Mouse (Mus musculus) myocyte (in vitro differentiated cells): ENCODE data around the gene Sumo3. TPM values are rescaled to one million over a fixed set of nuclear protein-coding genes. Genes with fewer than 3 reads are reported as not detected.

Experiments used
- H3K27me3 ChIP-seq: one replicate; pipeline ENCODE4 v1.6.1; 2011; ENCODE audit not compliant: control insufficient read depth, insufficient read depth, insufficient read length
- H3K36me3 ChIP-seq: one replicate; pipeline ENCODE4 v1.6.1; 2011; ENCODE audit not compliant: control insufficient read depth, insufficient read depth
- H3K4me2 ChIP-seq: one replicate; pipeline ENCODE4 v1.6.1; 2011; ENCODE audit warnings: low read depth, control low read depth
- H3K4me3 ChIP-seq: one replicate; pipeline ENCODE4 v1.5.1; 2011; ENCODE audit warnings: mild to moderate bottlenecking, control low read depth, moderate library complexity
- H3K79me2 ChIP-seq: one replicate; pipeline ENCODE4 v1.6.1; 2011; ENCODE audit not compliant: control insufficient read depth, insufficient read depth
- H3ac ChIP-seq: one replicate; pipeline ENCODE4 v1.6.1; 2011; ENCODE audit not compliant: control insufficient read depth, insufficient read length
- CEBPB ChIP-seq: IDR thresholded peaks from 2 replicates; pipeline ENCODE4 v1.6.1; 2011; ENCODE audit warnings: mild to moderate bottlenecking, moderate library complexity; ENCODE audit not compliant: poor library complexity, insufficient read depth, severe bottlenecking
- E2F4 ChIP-seq: IDR thresholded peaks from one replicate; pipeline ENCODE4 v1.6.1; 2011; ENCODE audit warnings: mild to moderate bottlenecking, control low read depth, moderate library complexity; ENCODE audit not compliant: insufficient read depth
- MAX ChIP-seq: IDR thresholded peaks from one replicate; pipeline ENCODE4 v1.6.1; 2011; ENCODE audit warnings: low read depth, mild to moderate bottlenecking, control low read depth
- MYOD1 ChIP-seq, 3 experiments: IDR thresholded peaks; one replicate each; pipeline ENCODE4 v1.6.1; 2011; ENCODE audit warnings: control low read depth in 2 of 3, low read depth in 2 of 3, mild to moderate bottlenecking in 2 of 3, moderate library complexity in 1 of 3; ENCODE audit not compliant: insufficient read length in 2 of 3, control insufficient read depth in 1 of 3
- MYOG ChIP-seq, 3 experiments: IDR thresholded peaks; one replicate each; pipeline ENCODE4 v1.6.1; 2011; ENCODE audit warnings: control low read depth in 2 of 3, low read depth in 2 of 3, mild to moderate bottlenecking in 2 of 3; ENCODE audit not compliant: insufficient read length in 2 of 3, control insufficient read depth in 1 of 3, insufficient read depth in 1 of 3
- POLR2A ChIP-seq: IDR thresholded peaks from one replicate; pipeline ENCODE4 v1.6.1; 2011; ENCODE audit warnings: low read depth, mild to moderate bottlenecking, control low read depth, moderate library complexity; ENCODE audit not compliant: insufficient read length
- POLR2AphosphoS2 ChIP-seq: IDR thresholded peaks from one replicate; pipeline ENCODE4 v1.6.1; 2011; ENCODE audit warnings: low read depth, control low read depth; ENCODE audit not compliant: insufficient read length
- REST ChIP-seq: IDR thresholded peaks from one replicate; pipeline ENCODE4 v1.6.1; 2011; ENCODE audit warnings: mild to moderate bottlenecking, control low read depth, moderate library complexity; ENCODE audit not compliant: insufficient read depth, insufficient read length
- SRF ChIP-seq: IDR thresholded peaks from one replicate; pipeline ENCODE4 v1.6.1; 2011; ENCODE audit warnings: low read depth; ENCODE audit not compliant: control insufficient read depth, insufficient read length
- TCF12 ChIP-seq: IDR thresholded peaks from one replicate; pipeline ENCODE4 v1.6.1; 2011; ENCODE audit warnings: mild to moderate bottlenecking, control low read depth; ENCODE audit not compliant: poor library complexity, insufficient read depth, severe bottlenecking
- TCF3 ChIP-seq: IDR thresholded peaks from one replicate; pipeline ENCODE4 v1.6.1; 2011; ENCODE audit warnings: low read depth, control low read depth; ENCODE audit not compliant: insufficient read length
- USF1 ChIP-seq: IDR thresholded peaks from one replicate; pipeline ENCODE4 v1.6.1; 2011; ENCODE audit warnings: low read depth, mild to moderate bottlenecking, control low read depth, moderate library complexity
- polyA plus RNA-seq: library from polyadenylated mRNA; unstranded; fragments of >200 nt; fragmentation: generic; extraction: Trizol; gene quantifications from one replicate; pipeline ENCODE4 v1.2.1, GENCODE M21; 2012; ENCODE audit warnings: missing spikeins

Gene Sumo3
- polyA plus RNA-seq, 1 experiment, result 127 TPM

DNA sequence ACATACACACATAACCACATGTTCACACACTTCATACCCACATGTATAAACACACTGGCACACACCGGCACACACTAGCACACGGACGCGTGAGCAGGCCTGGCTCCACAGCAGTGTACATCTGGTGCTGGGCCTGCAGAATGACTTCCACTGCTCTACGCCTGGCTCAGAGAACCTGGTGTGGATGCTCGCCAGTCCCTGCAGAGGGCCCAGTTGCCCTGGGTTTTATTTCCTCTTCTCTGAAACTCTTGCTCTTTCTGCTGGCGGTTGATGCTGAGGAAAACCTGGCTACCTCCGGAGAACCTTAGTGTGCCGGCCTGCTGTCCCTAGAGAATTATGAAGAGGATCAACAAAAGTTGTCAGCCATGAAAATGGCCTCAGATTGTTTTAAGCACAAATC, 46.1 kb downstream of the Sumo3 start:
- TF ChIP-seq TCF12 (no peak), E2F4 (no peak), MAX (no peak), MYOD1 (IDR thresholded peaks at IDR 0.05; ENCODE audit: control insufficient read depth in 1 of 3, insufficient read length in 2 of 3, low read depth in 2 of 3) (no peak), TCF3 (no peak), REST (no peak), SRF (no peak), CEBPB (no peak), POLR2AphosphoS2 (no peak), USF1 (no peak), POLR2A (no peak), MYOG (IDR thresholded peaks at IDR 0.05; ENCODE audit: control insufficient read depth in 1 of 3, insufficient read depth in 1 of 3, insufficient read length in 2 of 3, low read depth in 2 of 3) (no peak)

DNA sequence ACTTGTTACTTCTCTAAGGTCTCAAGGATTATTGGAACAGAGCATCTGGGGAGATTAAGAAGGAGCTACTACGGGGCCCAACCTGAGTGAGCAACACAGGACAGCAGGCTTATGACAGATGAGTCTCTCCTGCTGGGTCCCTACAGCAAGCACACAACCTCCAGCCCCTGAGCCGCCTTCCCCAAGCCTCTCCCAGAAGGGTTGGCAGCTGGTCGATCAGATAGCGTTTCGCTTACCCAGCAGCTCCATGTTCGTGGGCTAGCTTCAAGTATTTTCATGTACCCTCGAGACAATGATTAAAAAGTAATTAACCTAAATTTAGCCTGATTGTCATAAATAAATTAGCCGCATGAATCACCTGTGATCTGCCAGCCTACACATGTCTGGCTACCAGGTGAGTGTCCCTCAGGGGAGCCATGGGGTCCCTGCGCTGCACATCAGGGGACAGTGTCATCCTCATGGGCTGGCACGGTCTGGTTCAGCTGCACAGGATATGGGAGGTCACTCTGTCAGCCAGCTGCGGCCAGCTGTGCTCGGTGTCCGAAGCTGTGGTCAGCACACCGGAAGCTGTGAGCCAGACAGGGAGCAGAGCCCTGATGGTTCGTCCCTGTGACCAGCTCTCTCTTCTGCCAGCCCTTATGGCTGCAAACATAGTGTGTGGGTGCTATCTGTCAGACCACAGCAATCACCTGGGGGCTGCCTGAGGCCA, 52.5 kb downstream of the Sumo3 start:
- H3K4me2 ChIP-seq, result no peak overlapping the region

More for the DNA sequence above, 46.1 kb downstream of the Sumo3 start:
- H3K36me3 ChIP-seq, result no peaks in the 10 kb centered on the region
- H3K4me3 ChIP-seq, result no peak overlapping the region
- H3K79me2 ChIP-seq, result no peaks in the 10 kb centered on the region
- H3K27me3 ChIP-seq, result no peaks in the 10 kb centered on the region
- no peak overlapping the region for H3K4me2 ChIP-seq
- H3ac ChIP-seq, result no peak overlapping the region

GRCm38 (mm10) chr10:77663949-77664665, 58.2 kb downstream of the Sumo3 start:
- H3K4me3 ChIP-seq, result no peak overlapping the region
- H3K27me3 ChIP-seq, result peaks cover 6% of the 10 kb centered on the region
- no peak overlapping the region for H3ac ChIP-seq
- no peak for TF ChIP-seq TCF12
- no peak overlapping the region for H3K4me2 ChIP-seq
- H3K36me3 ChIP-seq, result no peaks in the 10 kb centered on the region
- H3K79me2 ChIP-seq, result no peaks in the 10 kb centered on the region

More for the DNA sequence above, 52.5 kb downstream of the Sumo3 start:
- Histone ChIP-seq H3K27me3 (no peaks in the 10 kb centered on the region), H3K4me3 (no peak overlapping the region), H3K79me2 (no peaks in the 10 kb centered on the region), H3K36me3 (no peaks in the 10 kb centered on the region), H3ac (no peak overlapping the region)
- TF ChIP-seq MYOD1 (IDR thresholded peaks at IDR 0.05; ENCODE audit: control insufficient read depth in 1 of 3, insufficient read length in 2 of 3, low read depth in 2 of 3) (peak in 1 of 3 experiments; percentile 19), E2F4 (no peak)

DNA sequence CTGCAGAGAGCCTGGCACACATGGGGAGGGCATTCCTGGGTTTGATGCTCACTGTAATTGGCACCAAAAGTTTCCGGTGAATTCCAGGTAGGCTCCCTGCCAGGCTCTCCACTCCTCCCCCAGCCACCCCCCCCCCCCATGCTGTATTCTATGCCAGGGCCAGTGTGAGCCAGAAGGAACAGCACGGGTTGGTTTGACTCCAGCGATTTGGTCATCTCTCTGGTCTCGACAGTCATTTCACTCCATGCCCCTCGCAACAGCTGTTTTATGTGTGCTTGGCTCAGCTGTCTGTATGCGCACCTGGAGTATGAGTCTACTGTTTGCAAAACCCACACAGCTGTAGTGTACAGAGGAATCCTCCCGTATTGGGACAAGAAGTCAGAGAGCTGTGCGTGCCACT, 60.4 kb downstream of the Sumo3 start:
- H3K36me3 ChIP-seq, result no peaks in the 10 kb centered on the region
- H3K27me3 ChIP-seq, result peaks cover 6% of the 10 kb centered on the region
- no peak overlapping the region for H3K4me2 ChIP-seq
- H3K4me3 ChIP-seq, result no peak overlapping the region
- no peaks in the 10 kb centered on the region for H3K79me2 ChIP-seq
- no peak overlapping the region for H3ac ChIP-seq
- TF ChIP-seq USF1, result no peak
- TF ChIP-seq POLR2A, result no peak
- TF ChIP-seq TCF3, result peak; percentile 36
- TF ChIP-seq REST, result no peak
- TF ChIP-seq E2F4, result no peak
- TF ChIP-seq MYOD1 (IDR thresholded peaks at IDR 0.05; ENCODE audit: control insufficient read depth in 1 of 3, insufficient read length in 2 of 3, low read depth in 2 of 3), result peak in 2 of 3 experiments; percentile 47 to 61
- no peak for TF ChIP-seq SRF
- no peak for TF ChIP-seq CEBPB
- TF ChIP-seq MAX, result no peak
- TF ChIP-seq POLR2AphosphoS2, result no peak
- TF ChIP-seq TCF12, result no peak
- peak in 1 of 3 experiments; percentile 52 for TF ChIP-seq MYOG (IDR thresholded peaks at IDR 0.05; ENCODE audit: control insufficient read depth in 1 of 3, insufficient read depth in 1 of 3, insufficient read length in 2 of 3, low read depth in 2 of 3)

- H3K4me2 ChIP-seq, result no peak overlapping the region
- no peaks in the 10 kb centered on the region for H3K79me2 ChIP-seq
- TF ChIP-seq REST (no peak), POLR2A (no peak), MYOG (IDR thresholded peaks at IDR 0.05; ENCODE audit: control insufficient read depth in 1 of 3, insufficient read depth in 1 of 3, insufficient read length in 2 of 3, low read depth in 2 of 3) (no peak), MAX (no peak), E2F4 (no peak)
- peaks cover 6% of the 10 kb centered on the region for H3K27me3 ChIP-seq
- H3ac ChIP-seq, result no peak overlapping the region
- H3K4me3 ChIP-seq, result no peak overlapping the region
- H3K36me3 ChIP-seq, result no peaks in the 10 kb centered on the region
These were observed 61.5 kb downstream of the Sumo3 start for GRCm38 (mm10) chr10:77667402-77667801.

Other genes starting within 250 kb of the Sumo3 start
- 4.5 TPM for gene Adarb1, start 187.8 kb upstream of the Sumo3 start, polyA plus RNA-seq
- gene Fam207a, start 90.3 kb upstream of the Sumo3 start, polyA plus RNA-seq, result 34.4 TPM
- 1.3 TPM for gene Itgb2, start 75.8 kb upstream of the Sumo3 start, polyA plus RNA-seq
- gene Pttg1ip, start 24.4 kb upstream of the Sumo3 start, polyA plus RNA-seq, result 237 TPM
- gene Gm49325, start 100 bp downstream of the Sumo3 start, polyA plus RNA-seq, result 8.8 TPM
- gene Ube2g2, start 16.2 kb downstream of the Sumo3 start, polyA plus RNA-seq, result 181 TPM
- not detected for gene Tspear, start 80.5 kb downstream of the Sumo3 start, polyA plus RNA-seq
- gene Gm19402, start 84.7 kb downstream of the Sumo3 start, polyA plus RNA-seq, result not detected
- not detected for gene Gm9508, start 91.1 kb downstream of the Sumo3 start, polyA plus RNA-seq
- not detected for gene Gm10272, start 100.5 kb downstream of the Sumo3 start, polyA plus RNA-seq
- gene Gm10024, start 105.4 kb downstream of the Sumo3 start, polyA plus RNA-seq, result not detected
- gene Gm10142, start 109.7 kb downstream of the Sumo3 start, polyA plus RNA-seq, result not detected
- not detected for gene Krtap12-1, start 114.5 kb downstream of the Sumo3 start, polyA plus RNA-seq
- gene Gm10100, start 120.4 kb downstream of the Sumo3 start, polyA plus RNA-seq, result not detected
- not detected for gene Gm18596, start 136.5 kb downstream of the Sumo3 start, polyA plus RNA-seq
- not detected for gene Gm9736, start 145.3 kb downstream of the Sumo3 start, polyA plus RNA-seq
- not detected for gene Gm3233, start 153.6 kb downstream of the Sumo3 start, polyA plus RNA-seq
- not detected for gene Gm3238, start 165.2 kb downstream of the Sumo3 start, polyA plus RNA-seq
- gene Gm7138, start 170.8 kb downstream of the Sumo3 start, polyA plus RNA-seq, result not detected
- gene Gm3250, start 176.4 kb downstream of the Sumo3 start, polyA plus RNA-seq, result not detected
- gene Gm7137, start 182.1 kb downstream of the Sumo3 start, polyA plus RNA-seq, result not detected
- not detected for gene Gm9639, start 189.0 kb downstream of the Sumo3 start, polyA plus RNA-seq
- not detected for gene Gm19668, start 193.0 kb downstream of the Sumo3 start, polyA plus RNA-seq
- not detected for gene Gm9507, start 205.7 kb downstream of the Sumo3 start, polyA plus RNA-seq
- not detected for gene Gm2696, start 208.6 kb downstream of the Sumo3 start, polyA plus RNA-seq
- not detected for gene Krtap10-4, start 221.0 kb downstream of the Sumo3 start, polyA plus RNA-seq
- gene Krtap10-10, start 229.8 kb downstream of the Sumo3 start, polyA plus RNA-seq, result not detected
- gene Gm36176, start 240.7 kb downstream of the Sumo3 start, polyA plus RNA-seq, result not detected
- not detected for gene Gm10318, start 246.8 kb downstream of the Sumo3 start, polyA plus RNA-seq